Mouse (Mus musculus) liver, postnatal 0 days (tissue): ENCODE data around the gene Mmab. TPM values are rescaled to one million over a fixed set of nuclear protein-coding genes. Genes with fewer than 3 reads are reported as not detected.
A peak's percentile ranks its signal among the peaks of the same experiment; 100 is the strongest.

ENCODE experiments used
- ATAC-seq: fragments of 200-750 bp; cut with Nextera tagmentation; 2 replicates; pipeline ENCODE4 v1.8.0; 2017; ENCODE audit warnings: mild to moderate bottlenecking, moderate library complexity
- DNase-seq: peaks from one replicate; pipeline ENCODE4 v3.0.0-alpha.2; 2016
- H3K27ac ChIP-seq: fragments of 300-500 bp; sonication (generic); 2 replicates; pipeline ENCODE4 v1.5.1; 2014; ENCODE audit warnings: antibody characterized with exemption, moderate library complexity, mild to moderate bottlenecking, low read depth
- H3K27me3 ChIP-seq: fragments of 300-500 bp; sonication (generic); 2 replicates; pipeline ENCODE4 v1.6.1; 2014; ENCODE audit warnings: low read length, control low read depth, mixed read lengths; ENCODE audit not compliant: insufficient read depth
- H3K36me3 ChIP-seq: fragments of 300-500 bp; sonication (generic); replicated peaks from 2 replicates; pipeline ENCODE4 v1.6.1; 2014; ENCODE audit warnings: mild to moderate bottlenecking, control low read depth, low read length, moderate library complexity, mixed read lengths; ENCODE audit not compliant: insufficient read depth
- H3K4me1 ChIP-seq: fragments of 300-500 bp; sonication (generic); 2 replicates; pipeline ENCODE4 v1.6.1; 2014; ENCODE audit warnings: antibody characterized with exemption, mild to moderate bottlenecking, control low read depth; ENCODE audit not compliant: insufficient read depth
- H3K4me2 ChIP-seq: fragments of 300-500 bp; sonication (generic); 2 replicates; pipeline ENCODE4 v1.6.1; 2014; ENCODE audit warnings: low read depth, mild to moderate bottlenecking, low read length, moderate library complexity, mixed read lengths
- H3K4me3 ChIP-seq: fragments of 300-500 bp; sonication (generic); 2 replicates; pipeline ENCODE4 v1.5.1; 2014; ENCODE audit warnings: low read depth, low read length
- H3K9ac ChIP-seq: fragments of 300-500 bp; sonication (generic); replicated peaks from 2 replicates; pipeline ENCODE4 v1.6.1; 2014; ENCODE audit warnings: mild to moderate bottlenecking, moderate library complexity
- H3K9me3 ChIP-seq: fragments of 300-500 bp; sonication (generic); 2 replicates; pipeline ENCODE4 v1.6.1; 2016; ENCODE audit warnings: mild to moderate bottlenecking, control low read depth, low read length, mixed read lengths
- CTCF ChIP-seq: sonication (generic); IDR thresholded peaks from 2 replicates; pipeline ENCODE4 v1.5.1; 2016; ENCODE audit warnings: antibody characterized with exemption, low read depth
- EP300 ChIP-seq: IDR thresholded peaks from 2 replicates; pipeline ENCODE4 v1.6.1; 2016; ENCODE audit warnings: antibody characterized with exemption, low read depth, mild to moderate bottlenecking
- WGBS: fragments of 180-500 bp; shearing (Covaris S2); extraction: QIAGEN DNeasy Blood & Tissue Kit; methylation state at CpG from one replicate; pipeline ENCODE4 v1.1.7; 2014; ENCODE audit not compliant: insufficient replicate concordance; 5-methylcytosine and 5-hydroxymethylcytosine counted together
- polyA plus RNA-seq: library from polyadenylated mRNA; unstranded; fragments of >200 nt; fragmentation: Nextera tagmentation; extraction: Ambion mirVana; gene quantifications from 2 replicates; pipeline ENCODE4 v1.2.1, GENCODE M21; 2015

The Mmab gene
- polyA plus RNA-seq, 1 experiment from 2014 or later: 4.5 TPM

- no peaks in the 10 kb centered on the region for H3K4me1 ChIP-seq
- WGBS: 64% methylated on average over 35 of the region's 35 CpGs
- no peak overlapping the region for H3K4me2 ChIP-seq
These were observed 31.1 kb upstream of the Mmab start for GRCm38 (mm10) chr5:114474741-114475491.

GRCm38 (mm10) chr5:114470359-114470758 lies 26.5 kb upstream of the Mmab start:
- no peak overlapping the region for H3K4me3 ChIP-seq
- no peaks in the 10 kb centered on the region for H3K27me3 ChIP-seq
- ATAC-seq (no peak), DNase-seq (no peak)
- TF ChIP-seq CTCF (no peak), EP300 (no peak)
- no peaks in the 10 kb centered on the region for H3K9me3 ChIP-seq
- no peaks in the 10 kb centered on the region; the same call in 1 of the 2 replicates for H3K4me1 ChIP-seq
- no peak overlapping the region for H3K9ac ChIP-seq
- no peak overlapping the region for H3K27ac ChIP-seq
- no peak overlapping the region for H3K4me2 ChIP-seq
- no peaks in the 10 kb centered on the region for H3K36me3 ChIP-seq
- 49% methylated on average over 3 of the region's 3 CpGs for WGBS

More at GRCm38 (mm10) chr5:114474741-114475491, 31.1 kb upstream of the Mmab start:
- ATAC-seq: no peak
- H3K27ac ChIP-seq: no peak overlapping the region
- DNase-seq: no peak
- no peak overlapping the region for H3K4me3 ChIP-seq
- no peaks in the 10 kb centered on the region for H3K9me3 ChIP-seq
- no peaks in the 10 kb centered on the region for H3K27me3 ChIP-seq
- no peak overlapping the region for H3K9ac ChIP-seq
- no peaks in the 10 kb centered on the region for H3K36me3 ChIP-seq
- TF ChIP-seq CTCF (no peak), EP300 (no peak)

- DNase-seq (no peak), ATAC-seq (no peak)
- Histone ChIP-seq H3K36me3 (no peaks in the 10 kb centered on the region), H3K9ac (no peak overlapping the region), H3K9me3 (no peaks in the 10 kb centered on the region), H3K27ac (no peak overlapping the region), H3K4me3 (no peak overlapping the region), H3K4me1 (no peaks in the 10 kb centered on the region; the same call in 1 of the 2 replicates), H3K4me2 (no peak overlapping the region), H3K27me3 (no peaks in the 10 kb centered on the region)
- TF ChIP-seq CTCF (no peak), EP300 (no peak)
- 75% methylated on average over 4 of the region's 4 CpGs for WGBS
These were observed 24.1 kb upstream of the Mmab start for GRCm38 (mm10) chr5:114468007-114468406.

- Histone ChIP-seq H3K9me3 (no peaks in the 10 kb centered on the region), H3K4me3 (no peak overlapping the region), H3K9ac (no peak overlapping the region), H3K4me2 (peak overlapping the region; percentile 62), H3K27ac (no peak overlapping the region), H3K36me3 (no peaks in the 10 kb centered on the region), H3K27me3 (no peaks in the 10 kb centered on the region), H3K4me1 (no peaks in the 10 kb centered on the region; the same call in 1 of the 2 replicates)
- TF ChIP-seq CTCF (no peak), EP300 (no peak)
- 12% methylated on average over 8 of the region's 13 CpGs for WGBS
- ATAC-seq (peak; percentile 25; the same call in 1 of the 2 replicates), DNase-seq (peak; percentile 59)
These were observed 23.6 kb upstream of the Mmab start for GRCm38 (mm10) chr5:114467430-114467829.

GRCm38 (mm10) chr5:114467019-114467418 lies 23.2 kb upstream of the Mmab start:
- no peaks in the 10 kb centered on the region for H3K36me3 ChIP-seq
- peak overlapping the region; percentile 62 for H3K4me2 ChIP-seq
- no peaks in the 10 kb centered on the region; the same call in 1 of the 2 replicates for H3K4me1 ChIP-seq
- no peak for TF ChIP-seq CTCF
- no peak for TF ChIP-seq EP300
- DNase-seq (no peak), ATAC-seq (no peak)
- no peaks in the 10 kb centered on the region for H3K27me3 ChIP-seq
- H3K9me3 ChIP-seq: no peaks in the 10 kb centered on the region
- H3K9ac ChIP-seq: no peak overlapping the region
- H3K27ac ChIP-seq: no peak overlapping the region
- WGBS: 14% methylated on average over 9 of the region's 11 CpGs
- H3K4me3 ChIP-seq: no peak overlapping the region

GRCm38 (mm10) chr5:114465641-114466040 lies 21.8 kb upstream of the Mmab start:
- no peak overlapping the region for H3K4me3 ChIP-seq
- no peak overlapping the region for H3K27ac ChIP-seq
- no peaks in the 10 kb centered on the region for H3K27me3 ChIP-seq
- no peak overlapping the region for H3K4me2 ChIP-seq
- no peak overlapping the region for H3K9ac ChIP-seq
- 73% methylated on average over 6 of the region's 7 CpGs for WGBS
- H3K36me3 ChIP-seq: no peaks in the 10 kb centered on the region
- ATAC-seq (no peak), DNase-seq (no peak)
- TF ChIP-seq EP300: no peak
- TF ChIP-seq CTCF: no peak
- no peaks in the 10 kb centered on the region for H3K9me3 ChIP-seq
- no peaks in the 10 kb centered on the region; the same call in 1 of the 2 replicates for H3K4me1 ChIP-seq
